Mouse (Mus musculus): ENCODE measurements at regions not wholly inside any gene's neighbourhood (a gene's known extent, or its start where the extent isn't known, plus 50 kb on each side); places are given as distances from the start of the nearest gene placed in this dataset.

GRCm38 (mm10) chr14:105630867-105631680 is 265.5 kb downstream of the Spry2 start:
- DNase-seq (ENCODE audit: low spot score): no peak

GRCm38 (mm10) chr14:105630444-105630843 is 266.2 kb downstream of the Spry2 start:
- DNase-seq (ENCODE audit: low spot score): no peak

- no peak for DNase-seq (ENCODE audit: low spot score)
Observed at GRCm38 (mm10) chr14:105628673-105629072, 267.9 kb downstream of the Spry2 start.

GRCm38 (mm10) chr14:105624387-105624786 is 272.2 kb downstream of the Spry2 start:
- DNase-seq (ENCODE audit: low spot score): no peak

GRCm38 (mm10) chr14:105622166-105622565 is 274.5 kb downstream of the Spry2 start:
- no peak for DNase-seq (ENCODE audit: low spot score)

GRCm38 (mm10) chr14:105621124-105621523 is 275.5 kb downstream of the Spry2 start:
- no peak for DNase-seq (ENCODE audit: low spot score)

DNA sequence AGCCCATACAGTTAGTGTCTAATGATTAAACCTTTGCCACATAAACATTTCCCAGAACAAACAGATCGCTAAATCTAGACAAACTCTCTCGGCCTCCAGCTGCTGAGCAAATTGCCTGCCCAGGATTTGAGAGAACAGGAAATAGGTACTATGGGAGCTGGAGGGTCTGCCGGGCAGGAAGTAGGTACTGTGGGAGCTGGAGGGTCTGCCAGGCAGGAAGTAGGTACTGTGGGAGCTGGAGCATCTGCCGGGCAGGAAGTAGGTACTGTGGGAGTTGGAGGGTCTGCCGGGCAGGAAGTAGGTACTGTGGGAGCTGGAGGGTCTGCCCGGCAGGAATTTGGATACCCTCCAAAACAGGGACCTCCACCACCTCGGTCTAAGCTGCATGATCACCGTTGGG is 277.2 kb downstream of the Spry2 start:
- DNase-seq (ENCODE audit: low spot score): no peak

DNA sequence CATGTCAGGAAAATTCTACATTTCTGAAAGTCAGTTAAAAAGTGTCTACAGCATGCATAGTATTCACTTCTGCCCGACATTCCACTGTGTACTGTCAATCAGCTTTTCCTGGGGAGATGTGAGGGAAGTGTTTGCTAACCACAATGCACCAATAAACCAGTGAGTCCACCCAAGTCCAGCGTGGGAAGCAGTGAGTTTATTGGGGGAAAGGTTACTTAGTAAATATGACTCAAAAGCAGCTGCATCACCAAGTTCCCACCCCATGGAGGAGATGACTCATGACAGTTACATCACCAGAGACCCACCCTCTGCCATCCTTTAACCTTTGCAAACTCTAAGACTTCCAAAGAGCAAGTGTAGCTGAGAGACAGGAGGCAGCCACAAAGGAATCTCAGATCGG is 280.9 kb downstream of the Spry2 start:
- peak; percentile 3 for DNase-seq (ENCODE audit: low spot score)

DNA sequence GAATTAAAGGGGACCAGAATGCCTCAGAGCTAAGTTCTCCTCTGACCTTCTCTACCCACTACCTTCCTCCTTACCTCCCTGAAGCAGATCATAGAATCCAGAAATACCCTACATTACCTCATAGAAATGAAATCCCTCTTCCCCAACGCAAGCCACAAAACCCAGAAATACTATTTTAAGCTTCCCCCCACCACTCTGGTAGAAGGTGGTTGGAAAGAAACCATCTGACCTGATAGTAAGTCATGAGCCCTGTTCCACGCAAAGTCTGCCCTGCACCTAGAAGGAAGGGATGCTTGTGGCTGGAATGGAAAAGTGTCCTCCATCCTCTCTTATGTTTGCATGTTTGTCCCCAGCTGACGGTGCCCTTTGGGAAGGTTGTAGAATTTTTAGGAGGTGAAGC is 283.8 kb downstream of the Spry2 start:
- no peak for DNase-seq (ENCODE audit: low spot score)

- no peak for DNase-seq (ENCODE audit: low spot score)
Observed at GRCm38 (mm10) chr14:105608804-105609203, 287.8 kb downstream of the Spry2 start.

DNA sequence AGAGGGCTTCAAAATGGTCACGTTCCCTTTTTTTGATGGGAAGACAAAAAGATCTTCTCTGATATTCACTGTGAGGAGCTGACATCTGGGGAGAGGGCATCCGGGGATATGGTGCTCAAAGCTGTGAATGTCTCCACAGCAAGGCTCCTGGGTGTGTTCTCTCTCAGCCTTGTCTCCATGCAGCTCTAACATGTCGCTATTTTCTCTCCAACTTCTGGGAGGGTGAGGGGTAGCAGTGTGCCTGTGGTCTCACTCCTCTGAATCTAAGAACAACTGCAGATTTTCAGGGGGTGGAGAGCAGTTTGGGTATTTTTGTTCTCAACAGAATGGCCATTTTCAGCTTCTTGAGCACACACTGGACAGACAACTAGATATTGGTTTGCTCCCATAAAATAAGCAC is 290.1 kb downstream of the Spry2 start:
- no peak for DNase-seq (ENCODE audit: low spot score)

DNA sequence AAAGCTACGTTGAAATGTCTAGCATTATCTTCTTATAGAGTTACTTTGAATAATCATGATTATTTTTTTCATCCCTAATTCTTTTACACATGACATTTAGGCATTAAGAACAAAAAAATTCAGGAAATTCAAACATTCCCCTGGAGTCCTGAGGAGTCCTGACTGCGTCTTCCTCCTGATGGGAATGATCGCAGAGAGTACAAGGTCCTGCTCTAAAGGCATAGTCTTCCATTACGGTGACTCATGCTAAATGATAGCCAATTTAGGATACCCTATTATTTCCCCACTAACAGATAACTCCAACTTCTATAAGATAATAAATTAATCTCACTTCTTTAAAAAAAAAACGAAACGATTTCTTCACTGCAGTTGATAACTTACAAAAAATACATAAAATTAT is 292.2 kb downstream of the Spry2 start:
- no peak for DNase-seq (ENCODE audit: low spot score)

DNA sequence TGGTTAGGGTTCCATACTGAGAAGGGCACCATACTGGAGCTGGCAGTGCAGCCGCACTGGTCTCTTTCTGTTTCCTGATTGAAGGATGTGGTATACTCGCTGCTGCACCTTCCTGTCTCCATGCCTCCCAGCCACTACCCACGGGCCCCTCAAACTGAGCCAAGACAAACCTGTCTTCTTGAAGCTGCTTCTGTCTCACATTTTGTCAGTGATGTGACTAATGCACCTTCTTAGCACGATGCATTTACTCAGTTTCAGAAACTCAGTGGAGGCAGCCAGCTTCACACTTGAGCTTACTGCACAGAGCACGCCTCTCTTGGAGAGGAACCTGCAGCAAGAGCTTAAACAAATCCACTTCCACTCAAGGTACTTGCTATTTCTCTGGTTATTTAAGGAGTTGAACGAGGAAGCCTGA is 293.6 kb downstream of the Spry2 start:
- no peak for DNase-seq (ENCODE audit: low spot score)

DNA sequence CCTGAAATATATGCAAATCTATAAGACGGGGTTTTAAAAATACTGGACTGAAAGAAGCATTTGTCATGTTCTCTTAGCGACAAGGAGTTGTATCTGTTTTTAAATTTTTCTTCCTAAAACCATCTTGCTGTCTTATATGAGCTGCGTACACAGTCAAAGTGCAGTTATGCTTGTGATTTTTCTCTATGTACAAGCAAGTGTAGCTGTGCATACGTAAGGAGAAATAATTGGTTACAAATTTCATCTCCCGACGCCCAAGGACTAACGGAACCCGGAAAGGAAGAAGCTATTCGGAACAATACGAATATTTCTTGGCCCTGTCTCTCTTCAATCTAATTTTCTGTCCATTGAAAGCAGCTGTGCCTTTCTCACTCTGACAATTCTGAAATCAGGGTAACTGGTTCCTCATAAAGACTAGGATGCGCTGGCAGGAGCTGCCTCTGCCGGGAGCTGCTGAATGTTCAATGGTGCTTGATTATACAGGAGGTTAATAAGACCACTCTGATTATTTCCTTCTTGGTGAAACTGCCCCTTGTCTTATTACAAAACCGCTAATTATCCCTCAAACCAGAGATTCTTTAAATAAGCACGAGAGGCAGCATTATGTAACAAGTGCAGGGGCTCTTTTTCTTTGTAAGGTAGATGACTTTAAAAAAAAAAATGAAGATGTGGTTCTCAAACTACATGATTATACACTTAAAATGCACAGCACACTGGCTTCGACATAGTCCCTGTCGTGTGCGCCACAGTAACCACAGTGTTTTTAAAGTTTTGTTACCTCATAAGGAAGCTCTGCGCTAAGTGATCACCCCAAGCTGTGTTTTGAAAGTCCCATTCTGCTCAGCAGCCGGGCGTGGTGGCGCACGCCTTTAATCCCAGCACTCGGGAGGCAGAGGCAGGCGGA is 296.8 kb downstream of the Spry2 start:
- no peak for DNase-seq (ENCODE audit: low spot score)

DNA sequence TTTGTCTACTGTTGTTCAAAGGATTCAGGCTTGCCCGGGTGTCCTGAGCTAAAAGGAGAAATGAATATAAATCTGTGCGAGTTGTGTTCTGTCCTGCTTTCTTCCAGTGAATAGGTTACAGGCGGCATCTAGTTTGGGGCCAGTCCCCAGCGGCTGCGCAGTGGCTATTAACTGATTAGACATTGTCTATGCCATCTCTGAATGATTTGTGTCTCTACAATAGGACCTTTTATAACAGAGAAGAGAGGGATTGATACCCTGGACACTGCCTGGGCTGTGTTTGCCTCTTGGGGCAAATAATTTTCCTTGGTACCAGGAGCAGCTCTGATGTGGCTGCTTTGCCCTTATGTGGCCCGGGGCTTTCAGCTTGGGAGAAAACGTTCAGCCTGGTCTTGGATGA is 306.9 kb downstream of the Spry2 start:
- no peak for DNase-seq (ENCODE audit: low spot score)

DNA sequence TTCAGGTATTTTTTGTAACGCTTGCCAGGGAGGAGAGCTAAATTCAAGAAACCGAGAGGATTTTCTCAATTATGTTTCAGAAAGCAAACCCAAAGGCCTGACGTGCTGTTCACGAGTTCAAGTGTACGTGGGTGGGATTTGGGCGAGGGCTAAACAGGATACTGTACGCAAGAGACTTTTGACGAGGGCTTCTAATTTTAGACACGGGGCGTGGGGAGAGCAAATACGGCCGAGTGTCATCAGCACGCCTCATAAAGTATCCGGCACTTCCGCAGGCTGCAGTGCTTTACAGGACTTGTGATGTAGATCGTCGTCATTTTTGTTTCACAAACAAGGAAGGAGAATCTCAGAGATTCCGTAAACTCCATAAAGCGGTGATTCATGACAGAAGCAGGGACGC is 307.4 kb downstream of the Spry2 start:
- DNase-seq (ENCODE audit: low spot score): no peak

- DNase-seq (ENCODE audit: low spot score): no peak
Observed at GRCm38 (mm10) chr14:105588391-105589163, 308.0 kb downstream of the Spry2 start.

GRCm38 (mm10) chr14:105588029-105588390 is 308.6 kb downstream of the Spry2 start:
- no peak for DNase-seq (ENCODE audit: low spot score)

DNA sequence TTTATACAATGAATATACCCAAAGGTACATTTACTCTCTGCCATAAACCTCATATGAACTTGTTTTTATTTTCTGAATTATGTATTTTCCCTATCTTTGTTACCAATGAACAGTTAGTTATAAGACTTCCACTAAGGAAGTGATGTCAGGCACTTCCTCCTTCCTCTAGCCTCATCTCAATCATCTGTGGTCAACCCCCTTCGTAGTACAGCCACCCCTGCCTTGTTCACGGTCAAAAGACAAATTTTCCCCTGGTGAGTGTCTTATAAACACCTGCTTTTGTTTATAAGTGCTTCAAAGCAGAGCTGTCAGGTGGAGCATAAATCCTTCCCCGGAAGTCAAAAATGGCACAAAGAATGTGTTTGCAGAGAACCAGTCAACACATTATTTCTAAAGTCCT is 312.0 kb downstream of the Spry2 start:
- no peak for DNase-seq (ENCODE audit: low spot score)

- DNase-seq (ENCODE audit: low spot score): no peak
Observed at GRCm38 (mm10) chr14:105583497-105583896, 313.1 kb downstream of the Spry2 start.

DNA sequence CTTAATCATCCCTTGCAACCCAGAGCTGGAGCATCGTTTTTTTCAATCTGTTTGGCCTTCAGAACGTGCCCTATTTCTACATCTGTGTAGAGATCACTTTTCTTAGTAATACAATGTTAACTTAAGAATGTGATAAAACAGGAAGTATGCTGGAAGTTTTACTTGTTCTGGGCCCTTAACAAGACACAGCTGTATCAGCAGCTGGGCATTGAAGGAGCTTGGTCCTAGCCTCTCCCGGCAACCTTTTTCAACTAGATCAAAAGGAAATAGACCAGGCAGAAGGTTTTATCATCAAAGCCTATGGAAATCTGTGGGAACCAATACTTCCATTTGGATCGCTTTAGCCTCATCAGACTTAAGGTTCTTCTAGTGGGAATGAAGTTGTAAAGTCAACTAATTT is 317.9 kb downstream of the Ndfip2 start:
- DNase-seq (ENCODE audit: low spot score): no peak

Measured in urinary bladder, postnatal 25 days (tissue).